ENCODE assay signal across 8 mouse cellular contexts in genomic region chr7:98836646-98837045, GRCm38 (mm10). TPM values are rescaled to one million over a fixed set of nuclear protein-coding genes. Genes with fewer than 3 reads are reported as not detected.
DNase-seq lines count a peak whose midpoint lies in the region; ATAC-seq and TF ChIP-seq lines count a peak whose summit lies in the region.

No protein-coding gene starts in this region.

- peak overlapping the region; percentile 70; the same call in 1 of the 2 replicates for H3K9ac ChIP-seq in heart, embryonic 11.5 days (ENCODE audit: low read depth, low read length)
- peak overlapping the region; percentile 59 for H3K9ac ChIP-seq in kidney, embryonic 15.5 days

- 1% methylated on average over 23 of the region's 23 CpGs for WGBS in embryonic facial prominence, embryonic 10.5 days
- under 1% methylated on average over 23 of the region's 23 CpGs for WGBS in heart, embryonic 11.5 days (ENCODE audit: insufficient replicate concordance)
- WGBS in kidney, embryonic 15.5 days, result 2% methylated on average over 23 of the region's 23 CpGs
- WGBS in olfactory bulb, adult 2 months, result 4% methylated on average over 23 of the region's 23 CpGs

- peak; percentile 66 for DNase-seq in CD4-positive helper T cell, adult 2 months (ENCODE audit: low read depth, low spot score)
- DNase-seq in R1 (ENCODE audit: low read depth, low spot score), result peak; percentile 76
- DNase-seq in embryonic facial prominence, embryonic 10.5 days (ENCODE audit: low spot score), result peak; percentile 76
- peak; percentile 89 for DNase-seq in lung, postnatal 10 days
- DNase-seq in urinary bladder, postnatal 36 days (ENCODE audit: low spot score in 2 of 2), result peak; percentile 32 to 74

- peak overlapping the region; percentile 99 for H3K4me2 ChIP-seq in heart, embryonic 11.5 days
- peak overlapping the region; percentile 96 for H3K4me2 ChIP-seq in kidney, embryonic 15.5 days

- H3K4me1 ChIP-seq in embryonic facial prominence, embryonic 10.5 days, result peaks cover 79% of the 10 kb centered on the region
- H3K4me1 ChIP-seq in heart, embryonic 11.5 days (ENCODE audit: control insufficient read depth, insufficient read depth, low read length), result peaks cover 61% of the 10 kb centered on the region
- peaks cover 81% of the 10 kb centered on the region for H3K4me1 ChIP-seq in kidney, embryonic 15.5 days
- H3K4me1 ChIP-seq in olfactory bulb, adult 2 months (ENCODE audit: control insufficient read depth, insufficient read depth, low read length), result peaks cover 45% of the 10 kb centered on the region

- H3K36me3 ChIP-seq in embryonic facial prominence, embryonic 10.5 days (replicated peaks), result no peaks in the 10 kb centered on the region
- no peaks in the 10 kb centered on the region for H3K36me3 ChIP-seq in heart, embryonic 11.5 days (ENCODE audit: control insufficient read depth, insufficient read depth, low read length)
- H3K36me3 ChIP-seq in kidney, embryonic 15.5 days, result no peaks in the 10 kb centered on the region

- TF ChIP-seq POLR2A in olfactory bulb, adult 2 months (IDR thresholded peaks at IDR 0.05; ENCODE audit: insufficient read depth, low read depth, low read length), result no peak

- H3K27ac ChIP-seq in embryonic facial prominence, embryonic 10.5 days (replicated peaks), result no peak overlapping the region
- H3K27ac ChIP-seq in heart, embryonic 11.5 days (ENCODE audit: low read depth, low read length), result no peak overlapping the region
- no peak overlapping the region for H3K27ac ChIP-seq in kidney, embryonic 15.5 days
- no peak overlapping the region for H3K27ac ChIP-seq in olfactory bulb, adult 2 months (ENCODE audit: insufficient read depth, low read depth, low read length)

- no peaks in the 10 kb centered on the region for H3K9me3 ChIP-seq in embryonic facial prominence, embryonic 10.5 days
- no peaks in the 10 kb centered on the region for H3K9me3 ChIP-seq in heart, embryonic 11.5 days (replicated peaks; ENCODE audit: control insufficient read depth, low read length)
- H3K9me3 ChIP-seq in kidney, embryonic 15.5 days (replicated peaks), result no peaks in the 10 kb centered on the region

- no peak for ATAC-seq in heart, embryonic 11.5 days (replicated peaks; ENCODE audit: insufficient number of reproducible peaks, low FRiP score, low TSS enrichment)
- ATAC-seq in kidney, embryonic 15.5 days (replicated peaks; ENCODE audit: low FRiP score), result no peak

- H3K27me3 ChIP-seq in embryonic facial prominence, embryonic 10.5 days (replicated peaks; ENCODE audit: low read depth, poor library complexity, severe bottlenecking), result peaks cover 100% of the 10 kb centered on the region
- H3K27me3 ChIP-seq in heart, embryonic 11.5 days (ENCODE audit: control insufficient read depth, insufficient read depth, low read length), result peaks cover 50% of the 10 kb centered on the region
- H3K27me3 ChIP-seq in kidney, embryonic 15.5 days, result peaks cover 95% of the 10 kb centered on the region

- TF ChIP-seq CTCF in olfactory bulb, adult 2 months (IDR thresholded peaks at IDR 0.05; ENCODE audit: insufficient read depth, low read depth, low read length), result peak; percentile 50; the same call in 1 of the 2 replicates

- H3K4me3 ChIP-seq in embryonic facial prominence, embryonic 10.5 days, result peak overlapping the region; percentile 63
- peak overlapping the region; percentile 68 for H3K4me3 ChIP-seq in heart, embryonic 11.5 days (ENCODE audit: low read depth, low read length)
- H3K4me3 ChIP-seq in kidney, embryonic 15.5 days (replicated peaks), result peak overlapping the region; percentile 63
- H3K4me3 ChIP-seq in olfactory bulb, adult 2 months (ENCODE audit: insufficient read depth, low read depth, low read length), result no peak overlapping the region

RNA-seq across cellular contexts. Expression of gene Wnt11, which starts 1.7 kb away (rescaled TPM):
- polyA plus RNA-seq in embryonic facial prominence, embryonic 10.5 days (2016; fragmentation: Nextera tagmentation; extraction: Ambion mirVana), result 2.0 TPM in 2 replicates
- polyA plus RNA-seq in heart, embryonic 11.5 days (2014; fragmentation: Nextera tagmentation; extraction: Ambion mirVana), result 24.5 and 24.7 TPM in 2 replicates
- 35.5 and 36.9 TPM in 2 replicates for polyA plus RNA-seq in kidney, embryonic 15.5 days (2015; fragmentation: Nextera tagmentation; extraction: Ambion mirVana)
- not detected in 2 replicates for polyA plus RNA-seq in olfactory bulb, adult 2 months (2012; ENCODE audit: insufficient read depth, insufficient read length, low replicate concordance, missing spikeins)
